Mouse (Mus musculus) neural tube, embryonic 15.5 days (tissue): ENCODE measurements around the gene Ddx21. TPM values are rescaled to one million over a fixed set of nuclear protein-coding genes. Genes with fewer than 3 reads are reported as not detected.
"Not testable (repeated sequence)": the region's sequence is repeated elsewhere in the genome, so short reads cannot be mapped to it uniquely, and the experiment has no call there.

Experiments used
- ATAC-seq: fragments of 200-750 bp; cut with Nextera tagmentation; 2 replicates; pipeline ENCODE4 v1.8.0; 2017; ENCODE audit warnings: mild to moderate bottlenecking, moderate TSS enrichment, moderate library complexity; ENCODE audit not compliant: low FRiP score
- H3K27ac ChIP-seq: fragments of 300-500 bp; sonication (generic); replicated peaks from 2 replicates; pipeline ENCODE4 v1.5.1; 2015; ENCODE audit warnings: mild to moderate bottlenecking, inconsistent platforms
- H3K27me3 ChIP-seq: fragments of 300-500 bp; sonication (generic); replicated peaks from 2 replicates; pipeline ENCODE4 v1.6.1; 2015; ENCODE audit warnings: inconsistent platforms
- H3K36me3 ChIP-seq: fragments of 300-500 bp; sonication (generic); 2 replicates; pipeline ENCODE4 v1.6.1; 2015; ENCODE audit warnings: inconsistent platforms
- H3K4me1 ChIP-seq: fragments of 300-500 bp; sonication (generic); 2 replicates; pipeline ENCODE4 v1.6.1; 2015; ENCODE audit warnings: inconsistent platforms
- H3K4me2 ChIP-seq: fragments of 300-500 bp; sonication (generic); 2 replicates; pipeline ENCODE4 v1.6.1; 2015; ENCODE audit warnings: inconsistent platforms, mild to moderate bottlenecking, moderate library complexity
- H3K4me3 ChIP-seq: fragments of 300-500 bp; sonication (generic); replicated peaks from 2 replicates; pipeline ENCODE4 v1.5.1; 2015; ENCODE audit warnings: mild to moderate bottlenecking, inconsistent platforms
- H3K9ac ChIP-seq: fragments of 300-500 bp; sonication (generic); replicated peaks from 2 replicates; pipeline ENCODE4 v1.6.1; 2015; ENCODE audit warnings: mild to moderate bottlenecking, inconsistent platforms
- H3K9me3 ChIP-seq: fragments of 300-500 bp; sonication (generic); replicated peaks from 2 replicates; pipeline ENCODE4 v1.6.1; 2016; ENCODE audit warnings: inconsistent platforms
- WGBS: fragments of 180-500 bp; shearing (Covaris S2); methylation state at CpG from one replicate; pipeline ENCODE4 v1.1.7; 2015; ENCODE audit warnings: mixed read lengths; 5-methylcytosine and 5-hydroxymethylcytosine counted together
- polyA plus RNA-seq: library from polyadenylated mRNA; unstranded; fragments of >200 nt; fragmentation: Nextera tagmentation; extraction: Ambion mirVana; gene quantifications from 2 replicates; pipeline ENCODE4 v1.2.1, GENCODE M21; 2015

Gene Ddx21
- polyA plus RNA-seq, 1 experiment from 2014 or later: 12.0 TPM

GRCm38 (mm10) chr10:62590200-62590599 lies 11.9 kb downstream of the Ddx21 start:
- no peaks in the 10 kb centered on the region for H3K9me3 ChIP-seq
- 0 out of 2 replicates have a peak overlapping the region, but pooled peaks have one; percentile 29 for H3K27ac ChIP-seq
- no peaks in the 10 kb centered on the region for H3K27me3 ChIP-seq
- peaks cover 90% of the 10 kb centered on the region for H3K36me3 ChIP-seq
- H3K4me3 ChIP-seq: no peak overlapping the region
- no peak overlapping the region for H3K4me2 ChIP-seq
- WGBS: 31% methylated on average over 6 of the region's 6 CpGs
- H3K9ac ChIP-seq: 0 out of 2 replicates have a peak overlapping the region, but pooled peaks have one; percentile 15
- peak; percentile 79; the same call in 1 of the 2 replicates for ATAC-seq
- H3K4me1 ChIP-seq: no peaks in the 10 kb centered on the region

GRCm38 (mm10) chr10:62588616-62589015 lies 13.5 kb downstream of the Ddx21 start:
- Histone ChIP-seq H3K9ac (no peak overlapping the region), H3K4me3 (no peak overlapping the region), H3K27me3 (no peaks in the 10 kb centered on the region), H3K4me1 (no peaks in the 10 kb centered on the region), H3K4me2 (no peak overlapping the region), H3K9me3 (no peaks in the 10 kb centered on the region), H3K27ac (no peak overlapping the region), H3K36me3 (peaks cover 92% of the 10 kb centered on the region)
- WGBS: 87% methylated on average over 4 of the region's 4 CpGs
- no peak for ATAC-seq

DNA sequence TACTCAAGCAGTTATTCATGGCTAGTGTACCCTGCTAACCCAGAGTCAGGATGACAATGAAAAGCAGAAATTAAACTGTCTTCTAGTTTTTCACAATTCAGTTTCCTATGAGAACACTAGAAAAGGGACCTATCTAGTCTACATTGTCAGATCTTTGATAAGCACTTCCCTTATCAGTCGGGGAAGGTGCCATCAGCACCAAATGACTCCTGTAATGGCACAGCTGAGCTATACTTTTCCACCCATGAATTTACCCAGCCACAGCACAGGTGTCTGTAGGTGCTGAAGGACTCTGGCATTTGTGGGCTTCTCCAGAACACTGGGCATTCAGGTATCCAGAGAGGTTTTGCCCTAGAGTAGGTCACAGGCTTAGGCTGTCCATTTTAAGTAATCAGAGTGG lies 18.8 kb downstream of the Ddx21 start:
- no peak overlapping the region for H3K4me2 ChIP-seq
- no peak overlapping the region for H3K4me3 ChIP-seq
- WGBS: 94% methylated on average over 1 of the region's 1 CpGs
- no peak for ATAC-seq
- H3K9ac ChIP-seq: no peak overlapping the region
- H3K9me3 ChIP-seq: no peaks in the 10 kb centered on the region
- no peaks in the 10 kb centered on the region for H3K27me3 ChIP-seq
- peaks cover 75% of the 10 kb centered on the region for H3K36me3 ChIP-seq
- peaks cover 4% of the 10 kb centered on the region; the same call in 1 of the 2 replicates for H3K4me1 ChIP-seq
- no peak overlapping the region for H3K27ac ChIP-seq

DNA sequence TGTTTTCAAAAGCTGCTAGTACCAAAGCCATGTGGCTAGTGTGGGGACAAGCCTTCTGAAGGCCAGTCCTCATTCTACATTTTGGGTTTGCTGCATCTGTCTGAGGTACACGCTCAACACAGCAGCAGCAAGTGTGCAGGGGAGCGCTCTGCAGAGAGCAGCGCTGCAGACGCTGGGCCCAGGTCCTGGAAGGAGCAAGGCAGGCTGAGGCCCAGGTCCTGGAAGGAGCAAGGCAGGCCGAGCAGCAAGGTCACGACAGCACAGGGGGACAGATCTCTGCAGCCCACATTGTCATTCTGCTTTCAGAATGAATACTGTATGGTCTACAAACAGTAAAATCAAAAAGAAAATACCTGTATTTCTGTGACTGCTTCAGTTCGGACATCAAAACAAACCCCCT lies 19.4 kb downstream of the Ddx21 start:
- no peaks in the 10 kb centered on the region for H3K9me3 ChIP-seq
- no peak overlapping the region for H3K4me3 ChIP-seq
- 78% methylated on average over 7 of the region's 7 CpGs for WGBS
- no peak overlapping the region for H3K27ac ChIP-seq
- H3K36me3 ChIP-seq: peaks cover 70% of the 10 kb centered on the region
- H3K27me3 ChIP-seq: no peaks in the 10 kb centered on the region
- no peak overlapping the region for H3K9ac ChIP-seq
- ATAC-seq: no peak
- H3K4me1 ChIP-seq: peaks cover 4% of the 10 kb centered on the region
- no peak overlapping the region for H3K4me2 ChIP-seq

- Histone ChIP-seq H3K27ac (no peak overlapping the region), H3K36me3 (peaks cover 66% of the 10 kb centered on the region), H3K9me3 (no peaks in the 10 kb centered on the region), H3K9ac (no peak overlapping the region), H3K27me3 (no peaks in the 10 kb centered on the region), H3K4me3 (no peak overlapping the region), H3K4me2 (no peak overlapping the region), H3K4me1 (peaks cover 8% of the 10 kb centered on the region)
- WGBS: 92% methylated on average over 17 of the region's 17 CpGs
- ATAC-seq: no peak
Observed at GRCm38 (mm10) chr10:62582263-62582662, 19.8 kb downstream of the Ddx21 start.

GRCm38 (mm10) chr10:62579129-62579528 lies 23.0 kb downstream of the Ddx21 start:
- not testable (repeated sequence) for H3K9ac ChIP-seq, ATAC-seq, H3K9me3 ChIP-seq, H3K4me3 ChIP-seq, H3K27me3 ChIP-seq, H3K27ac ChIP-seq
- peaks cover 25% of the 10 kb centered on the region for H3K4me1 ChIP-seq
- peaks cover 51% of the 10 kb centered on the region for H3K36me3 ChIP-seq
- H3K4me2 ChIP-seq: peak overlapping the region; percentile 89; the same call in 1 of the 2 replicates
- 90% methylated on average over 12 of the region's 13 CpGs for WGBS

DNA sequence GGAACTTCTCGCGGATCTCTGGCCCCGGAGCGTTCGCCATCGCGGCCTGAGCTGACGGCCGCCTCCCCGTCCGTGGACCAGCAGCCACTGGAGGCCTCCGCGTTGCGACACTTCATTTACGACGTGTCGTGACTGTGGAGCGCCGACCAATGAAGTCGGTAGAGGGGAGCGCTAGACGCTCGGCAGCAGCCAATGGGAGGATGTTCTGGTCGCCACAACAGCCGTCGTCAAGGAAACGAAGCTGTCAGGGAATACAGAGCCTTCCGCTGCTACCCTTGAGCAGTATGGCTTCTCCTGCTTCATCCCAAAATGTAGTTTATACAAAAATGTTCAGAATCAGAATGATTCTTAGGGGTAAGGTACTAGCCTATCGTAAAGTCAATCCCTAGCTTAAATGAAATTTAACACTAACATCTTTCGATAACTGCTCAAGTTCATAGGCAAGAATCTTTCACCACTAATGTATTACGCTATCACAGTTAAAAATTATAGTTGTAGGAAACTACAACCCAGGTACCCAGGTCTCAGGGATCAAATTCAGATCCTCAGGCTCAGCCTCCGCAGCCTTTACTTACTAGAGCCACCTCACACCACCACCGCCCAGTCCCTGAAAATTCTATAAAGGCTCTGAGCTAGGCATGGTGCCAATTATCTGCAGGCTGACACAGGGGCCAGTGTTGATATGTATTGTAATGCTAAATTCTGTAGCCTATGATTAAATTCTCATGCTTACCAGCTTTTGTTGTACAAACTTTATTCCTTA lies 23.6 kb downstream of the Ddx21 start, which contains the start of gene Kif1bp:
Gene Kif1bp (minus strand): TSS at position 120 of the 763 bp plus-strand sequence.
- no peaks in the 10 kb centered on the region for H3K27me3 ChIP-seq
- peak; percentile 100 for ATAC-seq
- H3K9me3 ChIP-seq: no peaks in the 10 kb centered on the region
- peaks cover 25% of the 10 kb centered on the region for H3K4me1 ChIP-seq
- peak within 1 kb of the TSS; percentile 89 for H3K4me2 ChIP-seq
- H3K36me3 ChIP-seq: peaks cover 51% of the 10 kb centered on the region
- H3K9ac ChIP-seq: peak within 1 kb of the TSS; percentile 83
- 5% methylated on average over 33 of the region's 33 CpGs for WGBS
- peak within 1 kb of the TSS; percentile 92 for H3K4me3 ChIP-seq
- peak within 1 kb of the TSS; percentile 86 for H3K27ac ChIP-seq

GRCm38 (mm10) chr10:62577673-62578337 lies 24.3 kb downstream of the Ddx21 start:
- ATAC-seq: peak; percentile 83
- H3K4me1 ChIP-seq: peaks cover 25% of the 10 kb centered on the region
- H3K9me3 ChIP-seq: no peaks in the 10 kb centered on the region
- peak overlapping the region; percentile 89 for H3K4me2 ChIP-seq
- H3K36me3 ChIP-seq: peaks cover 50% of the 10 kb centered on the region
- peak overlapping the region; percentile 92 for H3K4me3 ChIP-seq
- H3K27ac ChIP-seq: peak overlapping the region; percentile 86
- 2% methylated on average over 54 of the region's 54 CpGs for WGBS
- no peaks in the 10 kb centered on the region for H3K27me3 ChIP-seq
- peak overlapping the region; percentile 83 for H3K9ac ChIP-seq

DNA sequence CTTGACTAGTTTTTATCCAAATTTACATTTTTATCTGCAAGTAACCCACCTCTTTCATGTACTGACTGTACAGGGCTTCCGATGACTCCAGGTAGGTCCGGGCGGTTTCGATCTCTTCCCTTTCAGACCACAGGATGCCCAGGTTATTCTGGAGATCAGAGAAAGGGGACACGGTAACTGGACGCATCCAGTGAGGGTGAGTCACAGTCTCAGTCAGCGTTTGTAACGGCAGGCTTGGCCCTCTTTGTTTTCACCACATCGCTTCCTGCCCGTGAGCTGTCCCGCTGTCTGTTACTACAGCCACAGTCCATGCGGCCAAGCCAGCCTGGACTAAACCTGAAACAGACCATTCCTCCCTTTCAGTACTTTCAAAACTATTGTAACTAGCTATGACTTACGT lies 27.1 kb downstream of the Ddx21 start:
- no peak overlapping the region for H3K4me3 ChIP-seq
- H3K27ac ChIP-seq: no peak overlapping the region
- H3K4me2 ChIP-seq: no peak overlapping the region
- no peaks in the 10 kb centered on the region for H3K9me3 ChIP-seq
- H3K27me3 ChIP-seq: no peaks in the 10 kb centered on the region
- ATAC-seq: no peak
- peaks cover 25% of the 10 kb centered on the region for H3K4me1 ChIP-seq
- WGBS: 91% methylated on average over 13 of the region's 13 CpGs
- peaks cover 46% of the 10 kb centered on the region for H3K36me3 ChIP-seq
- no peak overlapping the region for H3K9ac ChIP-seq

GRCm38 (mm10) chr10:62570126-62570871 lies 31.8 kb downstream of the Ddx21 start:
- 95% methylated on average over 7 of the region's 7 CpGs for WGBS
- Histone ChIP-seq H3K27me3 (no peaks in the 10 kb centered on the region), H3K36me3 (peaks cover 85% of the 10 kb centered on the region), H3K9ac (no peak overlapping the region), H3K4me1 (no peaks in the 10 kb centered on the region), H3K27ac (no peak overlapping the region), H3K4me3 (no peak overlapping the region), H3K9me3 (no peaks in the 10 kb centered on the region), H3K4me2 (no peak overlapping the region)
- no peak for ATAC-seq

DNA sequence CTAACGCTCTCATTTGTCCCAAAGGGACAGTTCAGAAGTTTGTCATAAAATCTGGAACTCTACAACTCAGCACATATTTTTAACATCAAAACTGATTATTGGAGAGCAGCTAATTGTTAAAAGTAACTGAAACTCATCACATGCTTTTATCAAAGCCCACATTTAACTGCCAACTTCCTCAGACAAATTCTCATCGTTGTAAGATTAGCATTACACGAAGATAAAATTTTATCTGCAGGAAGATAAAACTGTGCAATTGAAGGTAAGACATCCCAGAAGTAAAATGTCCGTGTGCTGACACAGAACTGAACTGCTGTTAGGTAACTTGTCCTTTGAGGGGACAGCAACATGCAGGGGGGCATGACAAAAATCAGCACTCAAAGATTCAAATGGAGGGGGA lies 33.2 kb downstream of the Ddx21 start:
- Histone ChIP-seq H3K4me2 (no peak overlapping the region), H3K4me3 (no peak overlapping the region), H3K9ac (no peak overlapping the region), H3K9me3 (no peaks in the 10 kb centered on the region), H3K36me3 (peaks cover 87% of the 10 kb centered on the region), H3K27ac (no peak overlapping the region), H3K27me3 (no peaks in the 10 kb centered on the region), H3K4me1 (no peaks in the 10 kb centered on the region)
- ATAC-seq: no peak
- 94% methylated on average over 4 of the region's 4 CpGs for WGBS
